Mouse (Mus musculus) intestine, embryonic 15.5 days (tissue): ENCODE measurements around the gene Bst1. TPM values are rescaled to one million over a fixed set of nuclear protein-coding genes. Genes with fewer than 3 reads are reported as not detected.

Experiments used
- ATAC-seq: fragments of 200-750 bp; cut with Nextera tagmentation; 2 replicates; pipeline ENCODE4 v1.8.0; 2017; ENCODE audit warnings: moderate TSS enrichment, moderate library complexity
- H3K27ac ChIP-seq: fragments of 300-500 bp; sonication (generic); 2 replicates; pipeline ENCODE4 v1.5.1; 2015; ENCODE audit warnings: mild to moderate bottlenecking, inconsistent platforms
- H3K27me3 ChIP-seq: fragments of 300-500 bp; sonication (generic); replicated peaks from 2 replicates; pipeline ENCODE4 v1.6.1; 2015; ENCODE audit warnings: inconsistent platforms
- H3K36me3 ChIP-seq: fragments of 300-500 bp; sonication (generic); 2 replicates; pipeline ENCODE4 v1.6.1; 2015; ENCODE audit warnings: inconsistent platforms
- H3K4me1 ChIP-seq: fragments of 300-500 bp; sonication (generic); replicated peaks from 2 replicates; pipeline ENCODE4 v1.6.1; 2015; ENCODE audit warnings: inconsistent platforms
- H3K4me2 ChIP-seq: fragments of 300-500 bp; sonication (generic); replicated peaks from 2 replicates; pipeline ENCODE4 v1.6.1; 2015; ENCODE audit warnings: mild to moderate bottlenecking, inconsistent platforms
- H3K4me3 ChIP-seq: fragments of 300-500 bp; sonication (generic); replicated peaks from 2 replicates; pipeline ENCODE4 v1.5.1; 2015; ENCODE audit warnings: inconsistent platforms
- H3K9ac ChIP-seq: fragments of 300-500 bp; sonication (generic); 2 replicates; pipeline ENCODE4 v1.6.1; 2015; ENCODE audit warnings: inconsistent platforms
- H3K9me3 ChIP-seq: fragments of 300-500 bp; sonication (generic); 2 replicates; pipeline ENCODE4 v1.6.1; 2016; ENCODE audit warnings: inconsistent platforms
- WGBS: fragments of 180-500 bp; shearing (Covaris S2); methylation state at CpG from one replicate; pipeline ENCODE4 v1.1.7; 2015; 5-methylcytosine and 5-hydroxymethylcytosine counted together
- polyA plus RNA-seq: library from polyadenylated mRNA; unstranded; fragments of >200 nt; fragmentation: Nextera tagmentation; extraction: Ambion mirVana; gene quantifications from 2 replicates; pipeline ENCODE4 v1.2.1, GENCODE M21; 2015

Gene Bst1
- polyA plus RNA-seq, 1 experiment from 2014 or later, result 0.97 TPM

DNA sequence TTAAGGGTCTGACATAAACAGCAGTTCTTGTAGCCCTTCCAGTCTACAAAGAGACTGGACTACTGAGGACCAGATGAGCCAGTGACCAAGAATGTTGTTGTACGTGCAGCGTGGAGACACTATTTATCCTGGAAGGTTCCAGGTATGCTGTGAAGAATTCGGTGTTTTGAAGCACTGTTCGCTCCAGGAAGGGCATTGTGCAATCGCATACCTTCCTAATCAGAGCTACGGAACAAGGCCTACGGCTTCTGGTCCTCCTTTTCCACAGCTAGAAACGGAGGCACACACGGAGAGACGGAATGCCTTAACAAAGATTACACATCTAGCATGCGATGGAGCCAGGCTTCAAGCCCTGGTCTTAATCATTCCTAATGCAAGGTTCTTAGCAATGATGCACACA, 2.1 kb downstream of the Bst1 start:
- WGBS, result 76% methylated on average over 11 of the region's 11 CpGs
- Histone ChIP-seq H3K4me2 (no peak overlapping the region), H3K27me3 (no peaks in the 10 kb centered on the region), H3K36me3 (no peaks in the 10 kb centered on the region), H3K4me1 (no peaks in the 10 kb centered on the region), H3K4me3 (no peak overlapping the region), H3K9ac (no peak overlapping the region), H3K27ac (no peak overlapping the region), H3K9me3 (no peaks in the 10 kb centered on the region)
- no peak for ATAC-seq

DNA sequence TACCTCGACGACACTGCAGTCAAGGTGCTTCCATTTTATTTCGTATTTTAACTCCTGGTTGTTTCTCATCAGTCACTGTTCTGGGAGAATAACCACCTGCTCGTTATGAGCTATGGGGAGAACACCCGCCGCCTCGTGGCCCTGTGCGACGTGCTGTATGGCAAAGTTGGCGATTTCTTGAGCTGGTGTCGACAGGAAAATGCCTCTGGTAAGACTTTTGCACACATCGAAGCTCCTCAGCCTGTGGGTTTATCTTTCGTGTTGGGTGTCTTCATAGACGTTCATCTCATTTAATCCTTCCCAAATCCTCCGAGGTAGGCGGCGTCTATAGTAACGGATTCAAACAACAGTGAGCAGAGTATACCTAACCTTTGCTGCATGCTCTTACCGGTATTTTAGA, 2.9 kb downstream of the Bst1 start, which contains the start of gene Fbxl5:
Gene Fbxl5 (minus strand): TSS at position 101 of the 400 bp plus-strand sequence.
- ATAC-seq, result no peak
- WGBS, result 87% methylated on average over 19 of the region's 19 CpGs

GRCm38 (mm10) chr5:43822199-43822598, 3.5 kb downstream of the Bst1 start:
- no peak overlapping the region for H3K9ac ChIP-seq
- no peak for ATAC-seq
- no peak overlapping the region for H3K4me2 ChIP-seq
- H3K4me3 ChIP-seq, result no peak overlapping the region
- no peak overlapping the region for H3K27ac ChIP-seq
- H3K4me1 ChIP-seq, result no peaks in the 10 kb centered on the region
- 91% methylated on average over 8 of the region's 8 CpGs for WGBS
- no peaks in the 10 kb centered on the region for H3K9me3 ChIP-seq
- no peaks in the 10 kb centered on the region for H3K36me3 ChIP-seq
- H3K27me3 ChIP-seq, result no peaks in the 10 kb centered on the region

More for the DNA sequence above, 2.9 kb downstream of the Bst1 start, which contains the start of gene Fbxl5:
- Histone ChIP-seq H3K9me3 (no peaks in the 10 kb centered on the region), H3K36me3 (no peaks in the 10 kb centered on the region), H3K27ac (no peak within 1 kb of the TSS), H3K9ac (no peak within 1 kb of the TSS), H3K4me2 (no peak within 1 kb of the TSS), H3K27me3 (no peaks in the 10 kb centered on the region), H3K4me3 (no peak within 1 kb of the TSS), H3K4me1 (no peaks in the 10 kb centered on the region)

DNA sequence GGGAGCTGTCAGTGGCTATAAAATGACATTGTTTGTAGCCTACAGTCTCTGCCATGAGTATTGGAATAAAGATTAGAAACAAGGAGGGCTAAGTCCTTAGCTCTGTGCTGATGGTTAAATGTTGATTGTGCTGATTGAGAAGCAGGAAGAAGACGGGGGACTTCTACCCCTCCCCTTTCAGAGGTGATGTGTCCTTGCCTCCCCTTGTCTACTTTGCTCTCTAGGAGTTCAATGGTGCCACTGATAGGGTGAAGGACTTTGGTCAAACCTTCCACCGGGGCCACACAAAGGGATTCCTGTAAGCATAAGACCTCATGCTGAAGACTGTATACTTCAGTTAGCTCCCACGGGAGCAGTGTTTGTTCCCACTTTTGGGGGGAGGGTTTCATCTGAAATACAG, 4.1 kb downstream of the Bst1 start:
- Histone ChIP-seq H3K9me3 (no peaks in the 10 kb centered on the region), H3K4me3 (no peak overlapping the region), H3K9ac (no peak overlapping the region), H3K27me3 (no peaks in the 10 kb centered on the region), H3K4me2 (no peak overlapping the region), H3K4me1 (no peaks in the 10 kb centered on the region), H3K36me3 (no peaks in the 10 kb centered on the region), H3K27ac (no peak overlapping the region)
- peak; percentile 75 for ATAC-seq
- 69% methylated on average over 3 of the region's 3 CpGs for WGBS

- ATAC-seq, result peak; percentile 46
- WGBS, result 81% methylated on average over 3 of the region's 3 CpGs
- H3K9ac ChIP-seq, result no peak overlapping the region
- H3K27me3 ChIP-seq, result no peaks in the 10 kb centered on the region
- H3K4me1 ChIP-seq, result no peaks in the 10 kb centered on the region
- no peak overlapping the region for H3K4me2 ChIP-seq
- no peak overlapping the region for H3K27ac ChIP-seq
- H3K4me3 ChIP-seq, result no peak overlapping the region
- no peaks in the 10 kb centered on the region for H3K9me3 ChIP-seq
- no peaks in the 10 kb centered on the region for H3K36me3 ChIP-seq
Observed at GRCm38 (mm10) chr5:43824580-43824979, 5.9 kb downstream of the Bst1 start.

DNA sequence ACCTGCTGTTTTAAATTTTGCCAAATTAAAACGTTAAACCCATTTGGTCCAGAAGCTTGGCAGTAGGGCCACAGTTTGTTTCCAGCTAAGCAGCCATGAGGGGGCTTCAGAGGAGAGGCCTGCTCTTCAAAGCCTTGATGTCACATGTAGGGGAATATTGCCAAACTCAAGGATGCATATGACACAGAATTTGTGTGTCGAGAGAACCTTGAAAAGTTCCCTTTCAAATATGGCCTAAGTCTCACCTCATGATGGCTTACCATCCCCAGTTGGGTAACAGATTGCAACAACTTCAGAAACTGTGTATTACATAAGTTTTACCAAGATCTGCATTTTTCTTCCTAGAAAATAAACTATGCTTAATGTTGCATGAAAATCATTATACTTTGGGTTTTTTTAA, 8.2 kb downstream of the Bst1 start:
- Histone ChIP-seq H3K9ac (no peak overlapping the region), H3K4me3 (no peak overlapping the region), H3K4me1 (no peaks in the 10 kb centered on the region), H3K4me2 (no peak overlapping the region), H3K27me3 (no peaks in the 10 kb centered on the region), H3K36me3 (no peaks in the 10 kb centered on the region), H3K9me3 (no peaks in the 10 kb centered on the region), H3K27ac (no peak overlapping the region)
- no peak for ATAC-seq
- WGBS, result 83% methylated on average over 2 of the region's 2 CpGs

DNA sequence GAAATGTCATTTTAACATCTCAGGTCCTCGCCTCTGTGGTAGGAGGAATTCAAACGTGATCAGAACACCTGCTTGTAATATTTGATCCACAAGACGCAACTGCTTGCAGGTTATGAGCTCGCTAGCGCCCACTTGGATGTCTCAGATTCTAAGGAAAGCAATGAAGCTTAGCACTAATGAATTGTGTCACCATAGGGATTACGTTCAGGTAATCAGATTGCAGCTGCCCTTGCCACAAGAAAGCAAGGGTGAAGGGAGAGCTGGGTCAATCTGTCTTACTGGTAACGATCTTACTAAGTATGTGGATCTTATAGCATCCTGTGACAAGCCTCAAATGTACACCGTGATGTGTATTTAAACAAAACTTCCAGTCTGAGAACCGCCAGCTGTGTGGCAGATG, 8.7 kb downstream of the Bst1 start:
- no peaks in the 10 kb centered on the region for H3K36me3 ChIP-seq
- H3K27ac ChIP-seq, result no peak overlapping the region
- H3K4me3 ChIP-seq, result no peak overlapping the region
- no peak overlapping the region for H3K4me2 ChIP-seq
- H3K9me3 ChIP-seq, result no peaks in the 10 kb centered on the region
- WGBS, result 71% methylated on average over 9 of the region's 9 CpGs
- H3K4me1 ChIP-seq, result no peaks in the 10 kb centered on the region
- no peak for ATAC-seq
- no peak overlapping the region for H3K9ac ChIP-seq
- no peaks in the 10 kb centered on the region for H3K27me3 ChIP-seq

DNA sequence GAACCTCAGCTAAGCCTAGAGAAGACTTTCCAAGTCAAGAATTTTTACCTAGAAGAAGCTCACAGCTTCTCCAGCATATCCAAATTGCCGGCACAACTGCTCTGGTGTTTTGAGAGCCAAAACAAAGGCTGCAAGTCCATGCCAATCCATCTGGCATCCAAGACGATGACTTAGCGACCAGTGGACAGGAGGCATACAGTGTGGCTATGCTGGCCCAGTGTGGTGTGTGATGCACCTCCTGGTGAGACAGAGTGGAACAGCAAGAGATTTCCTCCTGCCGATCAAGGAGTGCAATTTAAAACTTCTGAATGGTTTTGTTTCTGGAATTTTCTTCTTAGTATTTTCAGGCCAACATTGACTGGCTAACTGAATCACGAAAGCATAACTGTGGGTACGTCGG, 17.9 kb downstream of the Bst1 start:
- no peaks in the 10 kb centered on the region for H3K4me1 ChIP-seq
- H3K36me3 ChIP-seq, result no peaks in the 10 kb centered on the region
- H3K4me2 ChIP-seq, result no peak overlapping the region
- no peak overlapping the region for H3K9ac ChIP-seq
- no peaks in the 10 kb centered on the region for H3K9me3 ChIP-seq
- 91% methylated on average over 7 of the region's 7 CpGs for WGBS
- H3K27ac ChIP-seq, result no peak overlapping the region
- H3K27me3 ChIP-seq, result no peaks in the 10 kb centered on the region
- ATAC-seq, result no peak
- no peak overlapping the region for H3K4me3 ChIP-seq

GRCm38 (mm10) chr5:43837372-43837771, 18.7 kb downstream of the Bst1 start:
- no peak for ATAC-seq
- Histone ChIP-seq H3K4me3 (no peak overlapping the region), H3K9ac (no peak overlapping the region), H3K4me2 (no peak overlapping the region), H3K27ac (no peak overlapping the region), H3K27me3 (no peaks in the 10 kb centered on the region), H3K4me1 (no peaks in the 10 kb centered on the region), H3K9me3 (no peaks in the 10 kb centered on the region), H3K36me3 (no peaks in the 10 kb centered on the region)
- WGBS, result 59% methylated on average over 5 of the region's 5 CpGs

DNA sequence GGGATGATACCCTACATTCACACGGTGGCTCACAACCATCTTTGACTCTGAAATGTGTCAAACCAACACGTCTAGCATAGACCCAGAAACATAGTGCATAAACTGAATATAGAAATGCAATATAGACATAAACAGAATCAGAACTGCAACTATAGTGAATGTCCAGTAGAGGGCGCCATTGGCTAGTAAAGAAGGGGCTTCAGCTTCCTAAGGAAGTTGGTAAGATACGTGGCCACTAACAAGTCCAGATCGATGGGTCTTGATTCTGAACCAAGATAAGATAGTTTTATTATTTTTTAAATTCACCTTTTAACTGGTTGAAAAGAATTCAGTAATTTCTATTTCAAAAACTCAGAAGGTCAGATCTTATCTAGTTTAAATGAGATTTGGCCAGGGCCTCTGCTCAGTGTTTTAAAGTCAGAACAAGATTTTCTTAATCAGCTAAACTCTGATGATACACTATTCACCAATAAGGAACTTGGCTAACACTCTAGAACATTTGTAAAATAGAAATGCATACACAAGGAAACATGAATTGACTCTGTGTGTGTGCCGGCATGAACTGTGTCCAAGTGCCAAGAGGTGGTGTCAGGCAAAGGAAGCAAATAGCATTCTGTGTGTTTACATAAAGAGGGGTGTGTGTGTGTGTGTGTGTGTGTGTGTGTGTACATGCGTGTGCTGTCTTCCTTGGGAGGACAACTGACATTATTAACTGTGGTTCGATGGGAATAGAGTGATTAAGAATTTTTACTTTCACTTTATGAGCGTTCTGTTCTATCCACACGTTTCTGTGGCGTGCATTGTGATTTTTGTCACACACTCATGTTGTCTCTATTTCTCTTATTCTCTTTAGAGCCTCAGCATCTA, 22.7 kb downstream of the Bst1 start:
- no peaks in the 10 kb centered on the region for H3K27me3 ChIP-seq
- ATAC-seq, result peak; percentile 64
- no peaks in the 10 kb centered on the region for H3K9me3 ChIP-seq
- WGBS, result 31% methylated on average over 11 of the region's 11 CpGs
- no peak overlapping the region for H3K4me3 ChIP-seq
- no peak overlapping the region for H3K9ac ChIP-seq
- H3K36me3 ChIP-seq, result no peaks in the 10 kb centered on the region
- no peaks in the 10 kb centered on the region for H3K4me1 ChIP-seq
- H3K4me2 ChIP-seq, result peak overlapping the region; percentile 33; the same call in 1 of the 2 replicates
- no peak overlapping the region for H3K27ac ChIP-seq

DNA sequence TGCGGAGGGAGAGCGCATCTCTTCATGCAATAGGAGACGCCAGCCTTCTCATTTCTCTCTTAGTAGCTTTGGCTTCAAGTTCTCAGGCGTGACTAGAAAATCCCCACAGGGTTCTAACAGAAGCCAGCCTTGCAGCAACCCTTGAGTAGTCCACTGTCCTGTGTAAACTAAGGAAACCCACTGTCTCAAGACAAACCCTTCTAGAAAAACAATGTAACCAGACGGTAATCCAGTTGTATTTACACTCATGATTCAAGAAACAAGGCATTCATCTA, 23.3 kb downstream of the Bst1 start:
- H3K9ac ChIP-seq, result no peak overlapping the region
- H3K9me3 ChIP-seq, result no peaks in the 10 kb centered on the region
- H3K4me3 ChIP-seq, result no peak overlapping the region
- H3K4me2 ChIP-seq, result peak overlapping the region; percentile 33; the same call in 1 of the 2 replicates
- no peak overlapping the region for H3K27ac ChIP-seq
- no peaks in the 10 kb centered on the region for H3K36me3 ChIP-seq
- no peaks in the 10 kb centered on the region for H3K27me3 ChIP-seq
- 80% methylated on average over 5 of the region's 5 CpGs for WGBS
- ATAC-seq, result no peak
- H3K4me1 ChIP-seq, result no peaks in the 10 kb centered on the region

DNA sequence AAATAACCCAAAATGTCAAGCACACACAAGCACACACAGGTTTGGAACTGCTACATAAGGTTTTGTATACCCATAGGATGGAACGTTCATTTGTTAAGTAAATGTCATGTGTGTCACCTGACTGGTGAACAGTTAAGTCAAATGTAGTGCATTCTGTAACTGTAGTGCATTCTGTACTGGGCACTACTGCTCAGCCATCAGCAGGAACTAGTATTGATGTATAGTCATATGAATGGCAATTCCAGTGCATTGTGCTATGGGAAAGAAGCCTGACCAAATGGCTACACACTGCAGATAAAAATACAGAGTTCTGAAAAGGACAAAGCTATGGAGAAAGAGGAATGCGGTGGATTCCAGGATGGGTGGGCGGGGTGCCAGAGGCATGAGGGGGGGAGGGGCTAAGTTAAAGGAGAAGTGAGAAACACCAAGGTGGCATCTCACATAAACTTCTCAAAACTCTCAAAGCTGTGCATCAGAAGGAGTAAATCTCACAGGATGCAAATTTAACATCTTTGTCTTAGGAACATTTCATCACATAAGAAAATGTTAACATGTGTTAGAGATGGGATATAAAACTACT, 24.0 kb downstream of the Bst1 start:
- no peak overlapping the region for H3K9ac ChIP-seq
- no peak overlapping the region for H3K27ac ChIP-seq
- no peaks in the 10 kb centered on the region for H3K9me3 ChIP-seq
- no peaks in the 10 kb centered on the region for H3K4me1 ChIP-seq
- no peaks in the 10 kb centered on the region for H3K36me3 ChIP-seq
- H3K4me3 ChIP-seq, result no peak overlapping the region
- no peaks in the 10 kb centered on the region for H3K27me3 ChIP-seq
- WGBS, result 63% methylated on average over 3 of the region's 3 CpGs
- H3K4me2 ChIP-seq, result no peak overlapping the region
- no peak for ATAC-seq

GRCm38 (mm10) chr5:43845083-43845482, 26.4 kb downstream of the Bst1 start:
- no peak overlapping the region for H3K27ac ChIP-seq
- no peaks in the 10 kb centered on the region for H3K27me3 ChIP-seq
- H3K4me1 ChIP-seq, result no peaks in the 10 kb centered on the region
- no peak for ATAC-seq
- no peak overlapping the region for H3K9ac ChIP-seq
- 86% methylated on average over 5 of the region's 5 CpGs for WGBS
- H3K4me2 ChIP-seq, result no peak overlapping the region
- H3K9me3 ChIP-seq, result no peaks in the 10 kb centered on the region
- no peak overlapping the region for H3K4me3 ChIP-seq
- H3K36me3 ChIP-seq, result no peaks in the 10 kb centered on the region
